Mouse (Mus musculus): ENCODE measurements around the gene Cdkal1. TPM values are rescaled to one million over a fixed set of nuclear protein-coding genes. Genes with fewer than 3 reads are reported as not detected.

Cdkal1 gene
- polyA plus RNA-seq, 2 experiments from 2014 or later, result 42.5 to 49.3 TPM

DNA sequence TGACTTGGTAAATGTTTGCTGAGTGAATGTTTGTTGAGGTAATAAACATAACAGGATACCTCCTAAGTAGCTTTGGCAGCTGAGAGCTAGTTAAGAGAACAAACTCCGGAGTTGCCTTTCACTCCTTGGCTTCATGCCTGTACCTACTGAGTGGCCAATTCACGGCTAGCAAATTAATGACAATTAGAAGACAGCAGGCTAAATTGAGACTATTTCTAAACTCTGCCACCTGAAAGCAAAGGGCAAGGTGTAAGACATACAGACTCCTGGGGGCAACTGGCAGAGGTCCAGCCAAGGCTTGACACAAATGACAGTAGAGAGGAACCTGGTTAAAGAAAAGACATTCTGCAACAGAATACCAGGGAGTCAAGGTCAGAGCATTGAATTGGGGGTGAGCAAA is 457.0 kb downstream of the Cdkal1 start:
- no peak for ATAC-seq

DNA sequence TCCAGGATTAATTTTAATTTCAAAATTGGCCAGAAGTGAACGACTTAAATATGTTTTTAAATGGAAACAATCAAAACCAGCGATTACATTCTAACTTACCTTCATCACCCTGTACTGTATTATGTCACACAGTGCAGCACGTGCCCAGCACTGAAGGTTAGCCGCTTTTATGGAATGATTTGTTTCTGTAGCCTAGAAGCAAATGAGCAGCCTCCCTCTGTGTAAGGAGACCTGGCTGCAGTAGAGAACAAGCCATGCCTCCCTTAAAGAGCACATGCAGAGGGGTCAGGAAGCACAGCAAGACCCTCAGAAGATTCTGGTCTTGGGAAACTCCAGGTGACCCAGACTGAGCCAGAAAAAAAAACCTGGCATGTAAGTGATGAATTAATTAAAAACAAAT is 459.8 kb downstream of the Cdkal1 start:
- ATAC-seq, result no peak

DNA sequence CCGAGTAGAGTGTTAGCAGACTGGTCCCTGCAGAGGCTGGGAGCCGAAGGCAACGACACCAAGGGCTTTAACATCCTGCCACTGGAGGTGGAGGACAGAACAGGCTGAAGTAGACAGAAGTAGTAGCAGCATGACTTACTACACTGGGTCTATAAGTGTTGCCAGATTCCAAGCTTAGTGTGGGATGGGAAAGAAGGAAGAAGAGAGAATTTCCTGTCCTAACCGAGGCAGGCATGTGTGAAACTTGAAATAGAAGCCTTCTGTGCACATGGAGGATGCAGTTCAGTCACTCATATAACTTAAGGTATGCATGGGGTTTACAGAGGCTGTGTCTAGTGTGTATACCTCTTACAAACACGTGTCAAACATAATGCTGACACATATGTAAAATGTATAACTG is 465.4 kb downstream of the Cdkal1 start:
- ATAC-seq, result no peak

DNA sequence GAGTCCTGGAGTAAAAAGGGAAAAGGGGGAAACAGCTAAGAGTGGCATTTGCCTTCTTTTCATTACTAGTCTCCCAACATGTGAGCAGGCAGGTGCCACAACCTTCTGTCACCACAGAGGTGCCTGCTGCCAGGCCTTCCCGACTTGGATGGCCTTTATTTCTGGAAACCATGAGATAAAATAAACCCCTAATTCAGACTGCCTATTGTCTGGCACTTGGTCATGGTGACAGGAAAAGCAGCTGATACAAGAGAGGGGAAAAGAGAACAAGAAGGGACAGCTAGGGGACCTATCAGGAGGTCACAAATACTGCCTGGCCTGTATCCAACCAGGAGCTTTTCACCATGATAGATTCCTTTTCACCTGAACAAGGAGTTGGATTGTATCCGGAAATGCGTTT is 466.6 kb downstream of the Cdkal1 start:
- no peak for ATAC-seq

DNA sequence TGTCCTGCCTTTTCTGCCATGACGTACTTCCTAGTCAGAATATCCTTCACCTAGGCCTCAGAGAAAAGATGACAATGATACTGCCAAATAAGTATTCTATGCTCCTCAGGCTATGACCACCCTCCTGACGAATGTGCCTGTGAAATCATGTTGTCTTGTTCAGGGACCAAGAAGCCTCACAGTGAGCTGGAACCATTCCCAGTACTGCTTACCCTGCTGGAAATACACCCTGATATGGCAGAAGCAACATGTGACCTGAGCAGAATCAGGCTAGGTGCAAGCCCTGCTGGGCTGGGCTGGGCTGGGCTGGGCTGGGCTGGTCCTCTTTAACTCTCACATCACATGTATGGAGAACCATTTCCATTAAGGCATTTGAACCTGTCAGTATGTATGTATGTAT is 477.9 kb downstream of the Cdkal1 start:
- no peak for ATAC-seq

DNA sequence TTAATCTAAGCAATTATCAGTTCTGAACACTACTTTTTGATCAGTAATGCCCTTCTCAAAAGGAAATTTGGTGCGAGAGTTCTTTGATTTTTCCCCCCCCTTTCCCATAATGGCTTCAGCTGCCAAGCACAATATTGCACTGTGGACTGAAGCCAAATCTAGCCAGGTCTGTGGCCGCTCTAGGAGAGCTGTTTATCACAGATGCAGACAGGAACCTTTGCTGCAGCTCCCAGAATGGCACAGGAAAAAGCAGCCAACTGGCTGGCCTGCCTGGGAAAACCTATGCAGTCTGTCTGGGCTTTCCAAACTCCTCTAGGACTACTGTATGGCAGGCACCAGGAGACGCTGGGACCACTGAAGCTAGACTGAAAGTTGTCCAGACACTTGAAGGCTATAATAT is 483.6 kb downstream of the Cdkal1 start:
- ATAC-seq, result no peak

DNA sequence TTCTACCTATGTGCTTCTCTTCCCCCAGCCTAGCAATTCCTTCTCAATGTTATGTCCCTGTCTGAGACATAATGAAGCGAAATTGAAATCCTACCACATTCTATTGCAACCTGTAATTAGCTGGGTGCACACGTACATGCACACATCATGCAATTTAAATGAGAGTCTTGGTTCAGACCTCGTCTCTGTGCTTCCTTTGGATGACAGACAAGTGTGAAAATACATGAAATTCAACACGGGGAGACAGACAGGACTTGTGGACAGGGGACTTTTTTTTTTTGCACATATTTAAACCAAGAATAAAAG is 484.1 kb downstream of the Cdkal1 start:
- ATAC-seq, result no peak

DNA sequence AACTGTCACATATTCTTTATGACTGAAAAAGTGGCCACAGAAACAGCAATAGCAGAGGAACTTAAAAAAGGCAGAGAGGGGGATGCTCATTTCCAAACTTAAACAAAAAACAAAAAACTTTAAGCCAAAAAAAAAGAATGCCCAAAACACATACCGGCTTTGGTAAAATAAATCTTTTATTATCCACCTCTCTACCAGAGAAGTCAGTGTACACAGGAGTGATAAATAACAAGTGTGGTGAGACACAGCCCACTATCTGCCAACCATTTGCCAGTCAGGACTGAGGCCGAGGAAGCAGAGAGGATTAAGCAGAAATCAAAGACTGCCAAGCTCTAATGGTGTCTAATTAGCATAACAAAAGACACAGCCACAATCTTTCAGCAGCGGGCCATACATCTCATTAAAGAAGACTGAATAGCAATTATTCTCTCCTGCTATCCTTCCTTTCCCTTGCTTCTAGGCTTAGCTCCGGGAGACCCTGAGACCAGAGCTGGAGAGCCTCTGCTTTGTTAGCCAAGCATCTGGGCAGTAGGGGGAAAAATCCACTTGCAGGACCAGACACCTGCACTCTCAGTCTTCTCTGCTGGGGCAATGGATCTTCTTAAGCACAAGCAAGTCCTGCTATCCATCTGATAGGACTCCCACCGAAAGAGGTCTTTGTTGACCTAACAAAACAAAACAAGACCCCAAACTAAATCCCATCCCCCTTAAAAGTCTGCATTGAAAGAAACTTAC is 484.6 kb downstream of the Cdkal1 start:
- ATAC-seq, result no peak

DNA sequence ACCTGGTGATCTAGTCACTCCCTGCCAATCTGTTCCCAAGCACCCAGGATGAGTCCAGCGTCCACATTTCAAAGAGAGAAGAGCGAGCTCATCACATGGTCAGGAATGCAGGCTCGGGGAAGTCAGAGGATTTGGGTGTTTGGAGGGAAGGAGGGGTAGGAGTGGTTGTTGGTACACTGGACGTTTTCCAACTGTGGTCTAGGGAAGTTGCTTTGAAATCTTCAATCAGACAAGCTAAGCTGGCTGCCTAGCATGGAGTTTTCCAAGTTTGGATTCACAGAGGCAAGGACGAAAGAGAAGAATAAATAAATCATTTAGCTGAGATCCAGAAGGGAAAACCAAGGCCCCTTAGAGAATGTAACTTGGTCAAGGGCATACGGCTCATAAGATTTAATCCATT is 486.7 kb downstream of the Cdkal1 start:
- ATAC-seq, result no peak

DNA sequence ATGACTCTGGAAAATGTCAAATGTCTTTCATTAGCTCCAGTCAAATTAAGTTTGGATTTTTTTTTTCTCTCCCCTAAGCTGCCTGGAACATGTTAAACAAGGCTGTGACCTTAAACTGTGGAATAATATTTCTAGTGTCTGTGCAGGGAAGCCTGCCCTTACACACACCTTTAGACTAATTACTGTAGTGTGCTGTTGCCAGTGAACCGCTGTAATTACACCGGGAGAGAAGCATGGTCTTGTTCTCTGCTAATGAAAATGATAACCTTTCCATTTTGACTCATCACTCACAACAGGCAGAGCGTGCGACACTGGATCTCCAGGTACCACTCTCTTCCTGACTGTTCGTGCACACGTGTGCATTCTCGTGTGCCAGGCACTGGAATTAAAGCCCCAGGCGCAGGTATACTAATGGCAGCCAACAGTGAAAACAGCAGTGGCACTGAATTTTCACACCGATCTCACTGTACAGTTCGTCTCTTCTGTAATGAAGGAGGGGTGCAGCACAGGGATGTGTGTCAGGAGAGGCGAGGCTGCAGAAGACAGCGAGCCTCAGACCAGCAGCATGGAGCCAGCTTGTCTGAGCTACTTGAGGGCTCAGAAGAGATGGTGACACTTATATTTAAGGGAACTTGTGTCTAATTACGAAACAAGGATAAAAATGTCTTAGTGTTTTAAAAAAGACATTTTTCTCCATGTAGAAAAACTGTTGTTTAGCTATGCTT is 490.4 kb downstream of the Cdkal1 start:
- ATAC-seq, result no peak

DNA sequence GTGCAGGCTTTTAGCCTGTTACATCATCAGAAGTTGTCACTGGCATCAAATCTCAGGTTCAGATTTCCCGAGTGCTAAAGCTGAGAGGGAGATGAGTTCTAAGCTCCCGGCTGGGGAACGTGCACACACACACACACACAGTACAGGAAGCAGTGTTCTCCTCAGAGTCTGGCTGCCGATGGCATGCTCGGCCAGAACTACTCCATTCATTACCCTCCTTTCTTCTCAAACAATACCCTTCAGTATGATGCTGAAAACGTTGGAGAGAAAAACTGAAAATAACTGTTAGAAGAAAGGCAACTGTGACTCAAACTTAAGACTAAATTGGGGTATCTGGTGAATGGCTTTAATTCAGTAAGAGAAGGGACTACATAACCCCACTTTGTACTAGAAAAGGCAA is 491.5 kb downstream of the Cdkal1 start:
- ATAC-seq, result no peak

DNA sequence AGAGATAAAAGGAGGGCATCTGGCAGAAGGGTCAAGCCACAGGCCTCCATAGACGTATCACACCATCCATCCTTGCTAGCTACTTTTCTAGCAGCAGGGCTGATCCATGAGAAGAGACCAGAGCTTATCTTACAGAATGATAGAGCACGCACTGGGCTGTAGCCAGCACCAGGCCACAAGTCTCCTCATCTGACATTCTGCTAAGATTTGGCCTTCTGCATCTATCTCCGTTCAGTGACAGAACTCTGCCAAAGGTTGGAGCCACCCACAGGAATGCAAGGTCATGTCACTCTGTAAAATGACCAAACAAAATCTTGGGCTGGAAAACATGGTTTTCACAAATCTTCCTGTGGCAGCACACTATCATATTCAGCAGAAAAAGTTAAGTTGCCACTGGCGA is 493.6 kb downstream of the Cdkal1 start:
- ATAC-seq, result no peak

DNA sequence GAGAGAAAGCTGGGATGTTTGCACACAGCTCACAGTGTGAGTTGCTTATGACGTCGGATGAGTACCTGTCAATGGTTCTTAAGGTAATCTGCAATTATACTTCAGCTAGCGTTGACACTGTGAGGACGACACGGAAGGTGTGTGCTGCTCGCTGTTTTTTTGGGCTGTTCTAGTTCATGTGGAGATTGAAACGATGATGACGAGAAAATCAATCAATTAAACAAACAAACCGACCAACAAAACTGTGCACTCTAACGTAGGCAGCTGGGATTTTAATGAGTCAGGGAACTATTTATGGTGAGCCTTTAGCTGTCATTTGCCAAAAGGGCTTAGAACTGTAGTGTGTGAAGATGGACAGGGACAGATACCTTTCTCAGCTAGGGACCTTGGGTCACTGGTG is 494.6 kb downstream of the Cdkal1 start:
- ATAC-seq, result no peak

DNA sequence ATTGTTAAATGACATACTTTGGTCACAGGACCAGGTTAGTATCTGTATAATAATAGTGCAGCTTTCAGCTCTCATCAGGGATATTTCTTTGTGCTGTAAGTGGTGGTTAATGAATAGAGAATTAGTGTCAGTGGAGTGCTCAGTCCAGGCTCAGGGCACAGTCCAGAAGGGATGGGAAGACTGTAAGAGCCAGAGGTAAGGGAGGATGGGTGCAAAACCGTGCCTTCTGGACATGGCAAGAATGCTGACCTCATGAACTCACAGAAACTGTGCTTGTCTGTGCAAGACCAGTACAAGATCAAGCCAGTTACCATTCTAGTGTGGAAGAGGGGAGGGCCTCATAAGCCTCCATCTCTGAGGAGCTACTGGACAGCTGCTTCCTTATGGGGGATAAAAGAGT is 496.1 kb downstream of the Cdkal1 start:
- ATAC-seq, result no peak

DNA sequence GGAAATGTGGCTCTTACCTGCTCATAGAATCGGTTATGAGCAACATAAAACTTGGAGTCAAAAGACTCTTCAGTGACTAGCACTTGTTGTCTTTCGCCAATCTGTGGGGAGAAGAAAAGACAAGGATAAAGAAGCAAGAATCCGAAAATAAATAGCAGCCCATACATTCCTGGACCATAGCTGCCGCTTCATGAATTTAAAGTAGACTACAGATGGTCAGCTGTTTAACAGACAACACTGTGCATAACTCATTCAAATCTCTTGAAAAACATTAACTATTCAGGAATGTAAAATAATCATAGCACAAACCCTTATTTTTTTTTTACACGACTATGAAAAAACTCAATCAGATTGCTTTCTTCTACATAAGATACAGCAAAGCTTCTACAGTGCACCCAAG is 498.0 kb downstream of the Cdkal1 start:
- no peak for ATAC-seq

DNA sequence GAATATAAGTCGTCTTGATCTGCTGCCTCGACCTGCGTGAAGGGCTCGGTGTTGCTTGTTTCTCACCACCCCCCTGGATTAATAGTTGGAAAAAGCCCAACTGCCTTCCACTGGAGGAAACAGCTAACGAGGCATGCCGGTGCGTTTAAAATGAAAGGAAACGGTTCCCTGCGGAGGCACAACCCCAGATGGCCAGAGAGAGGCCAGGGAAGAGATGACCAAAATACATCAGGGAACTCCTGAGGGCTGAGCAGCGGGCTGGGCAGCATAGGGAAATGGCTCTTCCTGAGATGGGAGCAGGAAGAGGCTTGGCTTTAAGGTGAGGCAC is 499.4 kb downstream of the Cdkal1 start:
- ATAC-seq, result no peak

DNA sequence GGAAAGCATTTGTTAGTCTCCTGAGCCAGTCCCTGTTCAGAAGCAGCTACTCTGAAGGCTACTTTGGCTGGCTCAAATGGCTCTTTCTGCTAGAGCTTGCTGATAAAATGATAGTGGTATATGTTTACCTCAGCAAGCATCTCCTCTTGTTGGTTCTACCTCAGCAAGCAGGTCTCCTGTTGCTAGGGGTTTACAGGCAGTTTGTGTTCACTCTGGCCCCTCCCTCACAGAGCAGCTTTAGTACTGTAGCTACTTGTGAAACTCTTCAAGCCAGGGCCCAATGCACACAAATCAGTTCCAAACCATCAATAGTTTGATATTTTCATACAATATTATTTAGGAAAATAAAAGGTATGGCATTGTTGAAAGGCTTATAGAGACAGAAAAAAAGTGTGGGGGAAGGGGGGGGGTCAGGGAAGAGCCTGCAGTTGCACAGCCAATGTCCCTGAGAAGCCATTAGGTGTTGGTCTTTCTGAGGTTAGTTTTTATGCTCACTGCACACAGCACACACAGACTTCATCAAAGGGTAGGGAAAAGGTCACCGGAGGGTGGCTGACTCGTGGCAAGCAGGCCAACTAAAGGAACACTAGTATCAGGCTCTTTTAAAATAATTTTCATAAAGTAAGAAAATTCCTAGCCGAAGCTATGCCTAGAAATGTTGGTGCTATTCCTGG is 499.9 kb downstream of the Cdkal1 start:
- no peak for ATAC-seq

DNA sequence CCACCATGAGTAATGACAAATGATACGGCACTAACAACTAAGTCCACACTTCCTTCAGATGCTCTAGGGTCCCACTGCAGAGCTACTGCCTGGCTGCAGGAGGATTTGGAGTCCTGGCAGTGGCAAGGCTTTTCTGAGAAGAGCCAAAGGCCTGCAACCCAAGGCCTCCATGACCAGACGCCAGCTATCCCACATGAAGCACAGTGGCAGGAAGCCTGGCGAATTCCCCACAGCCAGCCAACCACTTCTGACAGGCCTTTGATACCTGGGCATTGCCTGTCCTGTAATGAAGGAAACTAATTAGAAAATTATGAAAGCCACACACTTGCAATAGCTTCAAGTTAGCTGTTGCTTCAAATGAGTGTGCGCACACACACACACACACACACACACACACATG is 500.5 kb downstream of the Cdkal1 start:
- ATAC-seq, result no peak

DNA sequence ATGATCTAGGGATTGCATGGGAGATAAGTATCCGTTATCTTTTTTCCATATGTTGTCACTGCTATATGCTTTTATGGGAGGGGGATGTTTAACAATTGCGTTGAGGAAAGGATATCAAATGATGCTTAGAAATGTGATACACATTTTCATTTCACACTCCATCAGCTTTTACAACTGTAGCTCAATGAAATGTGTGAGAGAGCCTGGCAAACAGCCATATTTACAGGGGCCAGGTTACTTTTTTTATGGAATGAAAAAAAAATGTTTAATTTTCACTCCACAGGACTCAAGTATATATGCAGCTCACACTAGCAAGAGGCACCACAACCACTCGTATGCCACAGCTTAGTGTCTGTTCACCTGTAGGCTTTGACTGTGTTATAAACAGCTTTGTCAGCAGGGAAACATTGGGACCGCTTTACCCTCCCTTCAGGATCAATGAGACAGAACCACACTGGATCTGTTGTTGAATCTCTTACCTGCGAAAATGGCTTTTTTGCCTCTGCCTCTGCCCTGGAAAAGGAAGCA is 501.5 kb downstream of the Cdkal1 start:
- no peak for ATAC-seq

DNA sequence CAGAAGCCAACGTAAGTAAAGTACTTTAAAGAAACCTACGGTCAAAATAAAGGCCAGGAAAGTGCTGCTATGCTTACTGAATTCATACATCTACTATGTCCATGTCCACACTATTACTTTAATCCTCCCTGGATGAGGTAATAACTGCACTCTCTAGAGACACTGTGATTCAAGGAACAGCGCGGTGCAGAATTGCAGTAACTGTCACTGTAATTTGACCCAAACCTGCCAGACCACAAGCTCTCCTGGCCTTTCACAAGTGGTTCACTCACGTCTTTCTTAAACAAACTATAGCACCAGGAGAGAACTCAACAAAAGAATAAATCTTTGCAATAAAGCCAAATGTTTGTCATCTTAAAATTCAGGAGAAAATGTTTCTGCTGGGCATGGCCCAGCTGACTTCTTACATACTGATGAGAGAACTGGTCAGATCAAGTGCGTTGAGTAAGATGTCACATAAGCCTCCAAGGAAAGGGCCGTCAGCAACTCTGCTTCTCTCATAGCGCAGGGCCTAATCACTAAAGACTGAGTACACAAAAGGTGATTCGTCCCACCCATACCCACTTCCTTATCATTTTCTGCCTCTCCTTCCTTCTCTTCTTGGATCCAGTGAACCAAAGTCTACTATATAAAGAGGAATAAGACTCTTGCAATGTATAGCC is 504.3 kb downstream of the Cdkal1 start:
- ATAC-seq, result no peak

DNA sequence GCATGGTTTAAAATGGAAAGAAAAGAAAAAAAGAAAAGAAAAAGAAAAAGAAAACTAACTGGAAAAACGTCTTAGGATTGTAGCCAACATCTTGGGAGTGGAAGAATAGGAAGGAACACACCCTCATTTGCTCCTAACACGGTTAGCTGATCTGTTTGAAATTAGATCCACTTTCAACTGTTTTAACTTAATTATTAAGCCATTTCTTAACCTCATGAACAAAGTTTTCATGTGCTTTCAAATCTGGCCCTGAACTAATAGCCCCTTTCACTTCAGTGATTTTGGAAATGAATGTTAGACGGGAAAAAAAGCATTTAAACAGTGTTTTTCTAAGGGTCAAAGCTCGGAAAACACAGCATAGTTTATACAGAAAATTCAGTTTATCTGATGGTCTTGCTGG is 505.5 kb downstream of the Cdkal1 start:
- no peak for ATAC-seq

DNA sequence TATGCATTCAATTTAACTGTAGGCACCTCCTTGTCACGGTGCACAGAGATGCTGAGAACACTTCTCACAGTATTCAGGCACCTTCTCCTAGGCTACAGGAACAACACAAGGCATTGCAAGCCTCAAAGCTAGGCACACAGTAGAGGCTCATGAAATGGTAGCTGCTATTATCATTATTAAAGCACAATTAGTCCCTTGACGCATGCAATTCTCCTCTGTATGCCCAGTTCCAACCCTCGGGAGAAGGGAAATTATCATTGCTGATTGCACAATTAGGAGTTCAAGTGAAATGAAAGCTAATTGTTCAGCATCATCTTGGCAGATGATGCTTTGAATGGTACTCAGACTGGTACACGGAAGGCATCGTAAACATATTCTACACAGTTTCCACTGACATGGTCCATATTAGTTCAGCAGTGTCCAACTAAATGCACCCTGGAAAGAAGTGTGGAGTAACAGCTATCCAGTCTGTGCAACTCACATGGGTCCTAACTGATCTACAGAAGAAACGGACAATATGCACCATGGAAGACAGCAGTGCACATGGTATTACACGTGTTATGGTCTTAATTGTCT is 506.0 kb downstream of the Cdkal1 start:
- ATAC-seq, result no peak

DNA sequence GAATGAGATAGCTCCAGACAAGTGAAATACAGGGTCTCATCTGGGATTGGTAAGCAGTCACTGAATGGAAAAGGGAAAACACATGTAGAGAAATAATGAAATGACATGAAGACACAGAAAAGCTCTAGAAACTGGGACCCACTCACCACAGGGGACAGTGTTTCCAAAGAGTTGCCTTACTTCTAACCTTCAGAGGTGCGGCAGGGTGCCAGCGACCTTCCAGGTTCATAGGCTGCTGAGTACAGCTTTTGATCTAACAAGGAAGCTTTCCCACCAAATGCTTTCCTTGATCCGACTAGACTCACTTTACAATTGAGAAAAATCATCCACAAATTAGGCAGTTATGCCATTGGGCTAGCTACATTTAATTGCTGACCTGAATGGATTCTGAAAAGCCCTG is 507.1 kb downstream of the Cdkal1 start:
- no peak for ATAC-seq

All from CD4-positive, CD25-positive, alpha-beta regulatory T cell, adult 4 months (primary cell).